Mouse (Mus musculus): ENCODE data around the gene Gng13.

The Gng13 gene
- long read RNA-seq, experiment 1: 0 reads
- long read RNA-seq, experiment 2: 0 reads

DNA sequence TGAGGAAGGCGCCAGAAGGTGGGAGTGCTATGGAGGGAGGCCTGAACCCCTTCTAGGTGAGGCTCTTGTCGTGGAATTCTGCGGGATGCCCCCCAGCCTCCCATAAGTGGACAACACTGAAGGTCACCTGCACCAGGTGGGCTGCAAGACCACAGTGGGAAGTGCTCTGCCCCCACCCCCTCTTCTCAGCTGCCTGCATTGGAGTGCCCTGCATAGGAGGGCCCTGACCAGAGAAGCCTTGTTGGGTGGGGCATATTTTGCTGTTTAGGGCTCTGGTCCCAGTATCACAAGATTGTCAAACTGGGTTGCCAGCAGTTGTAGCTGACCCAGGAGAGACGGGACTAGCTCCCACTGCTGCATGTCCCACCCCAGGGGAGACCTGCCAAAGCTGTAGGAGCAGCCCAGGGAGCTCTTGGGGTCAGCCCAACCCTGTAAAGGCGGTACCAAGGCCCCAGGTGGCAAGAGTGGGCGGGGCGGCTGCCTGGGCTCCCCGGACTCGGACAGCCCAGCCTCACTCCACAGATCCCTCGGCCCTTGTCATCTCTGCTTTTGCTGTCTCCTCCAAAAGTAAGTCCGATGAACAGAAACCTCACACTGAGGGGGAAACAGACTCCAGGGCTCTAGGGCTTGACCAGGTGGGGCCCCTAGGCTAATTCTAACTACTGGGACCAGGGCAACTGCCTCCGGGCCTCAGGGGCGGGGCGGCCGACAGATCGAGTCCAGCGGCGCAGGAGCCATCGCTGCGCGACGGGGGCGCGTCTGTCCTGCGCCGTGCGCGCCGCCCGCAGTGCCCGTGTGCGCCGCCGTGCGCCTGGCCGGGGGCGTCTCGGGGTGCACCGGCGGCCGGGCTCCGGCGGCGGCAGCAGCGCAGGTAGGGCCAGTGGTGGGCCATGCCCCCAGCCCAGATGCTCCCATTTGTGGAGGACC lies at the start of gene Gng13:
Gene Gng13, plus strand, starts transcription at position 461 of the 927 bp plus-strand sequence.
- intact Hi-C loops (cut with DNase I): no loop called here

DNA sequence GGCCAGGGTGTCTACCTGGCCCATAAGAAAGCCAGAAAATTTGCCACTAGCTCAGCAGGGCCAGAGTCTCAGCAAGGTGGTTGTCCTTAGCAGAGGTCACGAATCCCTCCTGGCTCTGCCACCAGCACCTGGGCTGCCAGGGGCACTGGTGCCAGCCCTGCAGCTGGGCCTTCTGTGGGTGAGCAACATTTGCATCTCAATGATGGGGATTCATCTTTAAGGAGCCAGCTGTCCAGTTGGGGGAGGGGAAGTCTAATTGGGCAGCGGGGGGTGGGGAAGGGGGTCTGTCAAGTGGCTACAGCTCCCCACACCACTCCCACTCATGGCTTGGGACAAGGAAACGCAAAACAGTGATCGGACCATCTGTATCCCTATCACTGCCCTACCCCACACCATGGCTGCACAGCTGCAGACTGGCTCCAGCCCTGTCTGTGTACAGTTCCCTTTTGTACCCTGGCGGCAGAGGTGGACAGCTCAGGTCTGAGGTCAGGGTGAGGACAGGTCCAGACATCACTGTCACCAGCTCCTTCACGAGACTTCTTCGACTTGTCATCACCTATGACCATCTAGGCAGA lies 48.4 kb upstream of the Gng13 start:
- intact Hi-C loops (cut with DNase I): no loop called here

DNA sequence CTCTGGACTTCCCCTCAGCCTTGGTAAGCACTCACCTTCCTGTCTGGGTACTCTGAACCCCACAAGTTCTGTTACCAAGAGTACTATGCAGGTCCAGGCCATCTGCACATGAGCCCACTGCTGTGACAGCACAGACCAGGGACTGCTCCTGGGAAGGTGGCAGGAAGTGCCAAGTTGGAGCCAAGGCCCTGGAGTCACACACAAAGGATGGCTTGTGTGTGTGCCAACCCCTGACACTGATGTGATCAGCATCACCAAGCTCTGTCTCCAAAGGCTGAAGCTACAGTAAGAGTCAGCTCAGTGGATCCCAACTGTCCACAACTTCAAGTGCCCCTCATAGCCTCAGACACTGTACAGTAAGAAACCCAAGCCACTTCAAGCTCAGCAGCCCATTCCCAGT lies 44.0 kb upstream of the Gng13 start:
- intact Hi-C loops (cut with DNase I): no loop called here

DNA sequence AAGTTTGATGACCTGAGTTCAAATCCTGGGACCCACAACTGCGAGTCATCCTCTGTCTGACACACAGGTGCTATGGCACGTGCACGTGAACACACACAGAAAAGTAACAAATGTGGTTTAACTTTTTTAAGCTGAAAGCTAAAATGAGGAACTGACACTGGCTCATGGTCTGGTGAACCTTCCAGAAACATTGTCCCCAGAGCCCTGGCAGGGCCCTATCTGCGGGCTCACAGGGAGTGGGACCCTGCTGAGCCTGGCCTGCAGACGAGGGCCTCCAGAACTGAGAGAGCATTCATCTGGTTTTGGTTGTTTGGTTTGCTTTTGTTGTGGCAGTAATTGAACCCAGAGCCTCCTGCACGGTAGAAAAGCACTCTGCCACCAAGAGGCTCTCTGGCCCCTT lies 39.0 kb upstream of the Gng13 start:
- intact Hi-C loops (cut with DNase I): loop anchor here (5.0 kb wide), 1 partner anchor 46 kb away; no protein-coding TSS in a partner anchor

DNA sequence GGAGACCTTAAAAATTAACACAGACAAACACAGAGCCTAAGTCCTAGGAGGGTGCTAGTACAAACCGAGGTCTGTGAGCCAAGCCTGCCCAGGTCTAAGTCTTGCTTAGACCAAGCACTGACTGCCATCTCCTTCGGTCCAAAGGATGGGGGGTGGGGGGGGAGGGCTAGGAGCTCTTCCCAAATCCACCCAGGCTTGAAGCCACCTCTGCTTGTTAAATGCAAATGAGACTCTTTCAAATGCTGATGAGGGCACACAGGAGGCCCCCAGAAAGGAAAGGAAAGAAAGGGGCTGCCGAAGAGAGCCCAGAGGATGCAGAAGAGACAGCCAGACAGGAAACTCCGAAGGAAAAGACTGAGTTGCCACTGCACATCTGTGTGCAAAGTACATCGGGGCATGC lies 37.2 kb upstream of the Gng13 start:
- intact Hi-C loops (cut with DNase I): loop anchor here (5.0 kb wide), 1 partner anchor 48 kb away; no protein-coding TSS in a partner anchor

DNA sequence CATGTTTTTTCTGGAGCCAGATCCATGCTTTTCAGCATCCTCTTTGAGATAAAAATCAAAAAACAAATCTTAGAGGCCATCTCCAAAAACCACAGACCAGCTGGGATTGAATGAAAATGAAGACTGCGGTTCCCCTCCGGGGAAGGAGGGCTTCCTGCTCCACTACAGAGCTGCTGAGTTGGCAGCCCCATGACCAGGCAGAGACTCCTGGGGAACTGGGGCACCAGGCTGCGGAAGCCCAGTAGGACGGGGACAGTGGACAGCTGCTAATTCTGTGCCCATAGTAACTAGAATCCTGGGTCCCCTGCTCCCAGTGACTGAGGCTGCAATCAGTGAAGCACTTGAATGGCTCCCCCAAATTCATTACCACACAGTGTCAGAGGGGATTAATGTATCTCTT lies 35.3 kb upstream of the Gng13 start:
- intact Hi-C loops (cut with DNase I): no loop called here

DNA sequence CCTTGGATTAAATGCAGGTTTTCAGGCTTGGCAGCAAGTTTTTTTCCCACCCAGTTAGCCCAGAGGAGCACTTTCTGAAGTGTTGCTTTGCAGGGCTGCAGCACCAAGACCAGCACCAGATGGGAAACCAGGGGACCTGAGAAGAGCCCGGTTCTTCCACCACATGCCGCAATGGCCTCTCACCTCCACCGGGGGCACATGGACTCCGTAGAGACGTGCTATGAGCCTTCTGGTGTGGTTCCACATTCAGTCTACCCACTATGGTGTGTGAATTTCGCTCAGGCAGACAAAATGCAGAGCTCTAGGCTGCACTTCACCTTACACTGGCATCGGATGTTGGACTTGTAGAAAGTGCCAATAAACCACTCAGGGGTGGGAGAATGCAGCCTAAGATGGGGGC lies 30.6 kb upstream of the Gng13 start:
- intact Hi-C loops (cut with DNase I): no loop called here

DNA sequence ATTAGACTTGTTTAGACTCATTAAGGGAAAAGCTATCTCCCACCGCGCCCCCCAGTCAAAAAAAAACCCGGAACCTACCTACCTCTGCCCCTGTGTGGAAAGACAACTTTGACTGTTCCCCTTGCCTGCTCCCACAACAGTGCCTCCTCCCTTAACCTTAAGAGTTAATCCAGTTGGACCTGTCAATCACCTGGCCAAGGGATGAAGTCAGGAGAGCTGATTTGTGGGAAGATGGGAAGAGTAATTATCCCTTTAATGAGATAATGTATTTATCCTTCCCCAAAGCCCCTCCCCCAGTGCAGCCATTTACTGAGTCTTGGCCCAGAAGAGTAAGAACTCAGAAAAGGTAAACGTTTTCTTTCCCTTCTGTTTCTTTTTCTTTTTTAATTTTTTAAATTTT lies 28.0 kb upstream of the Gng13 start:
- intact Hi-C loops (cut with DNase I): no loop called here

DNA sequence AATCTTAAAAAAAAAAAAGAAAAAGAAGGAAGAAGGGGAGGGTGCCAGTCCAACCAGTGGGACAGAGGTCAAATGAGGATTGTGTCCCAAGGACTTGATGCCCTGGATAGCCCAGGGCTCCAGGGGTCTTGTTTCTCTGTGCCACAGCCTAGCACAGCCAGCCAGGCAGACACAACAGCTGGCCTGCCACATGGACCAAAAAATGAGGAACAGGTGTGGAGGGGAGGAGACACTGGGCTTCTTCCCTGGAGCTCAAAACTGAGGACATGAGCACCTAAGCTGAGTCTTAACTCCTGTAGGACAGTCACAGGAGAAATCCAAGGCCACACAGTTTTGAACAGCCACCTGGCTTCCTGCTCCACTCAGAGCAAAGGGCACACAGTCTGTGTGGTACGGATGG lies 20.7 kb upstream of the Gng13 start:
- intact Hi-C loops (cut with DNase I): no loop called here

DNA sequence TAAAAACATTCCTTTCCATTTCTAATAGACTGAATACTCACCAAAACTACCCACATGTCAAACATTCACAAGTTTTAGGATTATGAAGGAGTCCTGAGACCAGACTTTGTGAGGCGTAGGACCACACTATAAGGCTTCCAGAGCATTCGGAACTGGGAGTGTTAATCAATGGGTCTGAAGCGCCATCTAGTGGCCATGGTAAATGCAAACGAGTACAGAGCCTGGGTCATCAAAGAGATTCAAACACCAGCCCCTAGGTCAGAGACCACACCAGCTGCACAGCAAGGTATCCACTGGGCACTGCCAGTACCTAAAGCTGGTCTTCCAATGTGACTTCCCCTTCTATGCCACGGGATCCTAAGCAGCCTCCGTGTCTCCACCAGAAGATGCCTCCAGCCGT lies 18.5 kb upstream of the Gng13 start:
- intact Hi-C loops (cut with DNase I): loop anchor here (1.0 kb wide), 2 partner anchors 130 to 222 kb away; no protein-coding TSS in a partner anchor

DNA sequence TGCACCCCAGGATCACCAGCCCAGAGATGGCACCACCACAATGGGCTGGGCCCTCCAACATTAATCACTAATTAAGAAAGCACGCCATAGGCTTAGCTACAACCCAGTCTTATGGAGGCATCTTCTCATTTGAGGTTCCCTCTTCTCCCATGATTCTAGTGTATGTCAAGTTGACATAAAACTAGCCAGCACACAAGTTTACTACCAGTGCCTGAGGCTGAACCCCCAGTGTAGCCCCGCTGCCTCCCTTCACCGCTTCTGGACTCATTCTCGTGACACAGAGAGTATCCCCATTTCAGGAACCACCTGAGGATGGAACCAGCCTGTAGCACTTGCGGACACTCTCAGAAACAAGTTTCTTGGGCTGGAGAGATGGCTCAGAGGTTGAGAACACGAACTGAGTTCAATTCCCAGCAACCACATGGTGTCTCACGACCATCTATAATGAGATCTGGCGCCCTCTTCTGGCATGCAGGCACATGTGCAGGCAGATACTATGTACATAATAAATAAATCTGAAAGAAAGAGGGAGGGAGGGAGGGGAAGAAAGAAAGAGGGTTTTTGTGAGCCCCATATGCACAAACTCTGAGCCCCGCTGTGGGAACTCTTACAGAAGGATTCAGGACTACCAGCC lies 16.0 kb upstream of the Gng13 start:
- intact Hi-C loops (cut with DNase I): loop anchor here (5.0 kb wide), 1 partner anchor 304 kb away; no protein-coding TSS in a partner anchor

DNA sequence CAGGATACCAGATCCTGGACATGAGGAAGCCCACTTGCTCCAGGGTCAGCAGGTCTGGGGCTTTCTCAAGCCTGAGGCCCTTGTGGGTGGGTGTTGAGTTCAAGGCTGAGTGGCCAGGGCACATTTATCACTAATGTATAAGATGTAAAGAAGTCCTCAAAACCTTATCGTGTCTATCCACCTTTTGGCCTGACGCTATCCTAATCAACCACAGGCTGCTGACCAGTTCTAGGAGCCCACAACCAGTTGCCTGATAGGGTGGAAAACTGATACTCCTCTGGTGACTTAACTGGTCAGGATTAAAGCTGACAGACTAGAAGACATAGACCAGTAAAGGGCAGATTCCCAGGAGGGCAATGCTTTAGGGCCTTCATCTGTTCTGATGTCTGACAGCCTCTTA lies 7.0 kb upstream of the Gng13 start:
- intact Hi-C loops (cut with DNase I): no loop called here

DNA sequence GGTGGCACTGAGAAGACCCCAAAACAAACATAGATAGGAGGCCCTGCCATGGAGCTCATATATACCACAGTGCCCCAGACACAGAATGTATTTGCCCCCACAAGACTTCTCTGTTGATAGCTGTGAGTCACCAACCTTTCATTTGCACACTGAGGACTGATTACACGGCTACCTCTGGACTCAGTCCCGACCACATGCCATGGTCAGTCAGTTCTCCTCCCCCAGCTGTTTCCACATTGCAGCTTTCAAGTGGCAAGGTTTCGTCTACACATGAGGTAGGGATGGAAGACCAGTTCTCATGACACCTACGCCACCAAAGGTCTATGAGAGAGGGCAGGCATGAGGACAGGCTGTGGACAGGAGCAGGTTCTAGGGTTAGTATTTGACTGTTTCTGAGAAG lies 5.8 kb upstream of the Gng13 start:
- intact Hi-C loops (cut with DNase I): no loop called here

DNA sequence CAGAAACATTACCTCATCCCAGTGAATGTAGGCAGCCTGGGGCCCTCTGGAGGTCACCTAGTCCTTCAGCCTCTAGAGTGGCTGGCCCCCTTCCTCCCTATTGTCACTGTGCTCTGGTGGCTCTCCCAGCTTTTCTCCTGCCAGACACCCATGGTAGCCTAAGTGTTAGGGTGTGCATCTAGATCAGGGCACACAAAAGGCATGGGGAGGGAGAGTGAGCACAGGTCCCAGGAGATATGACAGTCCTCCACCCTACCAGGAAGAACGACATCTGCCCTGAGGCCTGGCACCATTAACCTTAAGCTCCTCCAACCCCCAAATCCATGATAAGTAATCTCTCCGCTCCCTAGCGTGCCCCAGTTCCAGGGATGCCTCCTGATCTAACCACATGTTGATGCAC lies 1.3 kb upstream of the Gng13 start:
- intact Hi-C loops (cut with DNase I): no loop called here

DNA sequence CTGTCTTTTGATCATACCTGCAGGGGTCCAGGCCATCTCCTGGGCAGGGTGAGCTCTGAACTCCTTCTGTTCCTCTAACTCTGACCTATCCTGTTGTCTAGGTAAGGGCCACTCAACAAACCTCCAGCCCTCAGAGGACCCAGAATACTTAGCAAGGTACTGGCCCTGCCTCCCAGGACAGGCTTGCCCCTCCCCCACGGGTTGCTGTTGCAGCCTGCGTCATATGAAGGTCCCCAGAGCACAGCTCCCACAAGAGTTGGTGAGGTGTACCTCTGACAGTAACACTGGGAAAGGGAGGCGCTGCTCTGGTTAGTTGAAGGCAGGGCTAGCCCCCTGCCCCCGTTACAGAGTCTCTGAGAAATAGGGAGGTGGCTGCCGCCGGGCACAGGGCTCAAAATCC lies 841 bp upstream of the Gng13 start:
- intact Hi-C loops (cut with DNase I): no loop called here

DNA sequence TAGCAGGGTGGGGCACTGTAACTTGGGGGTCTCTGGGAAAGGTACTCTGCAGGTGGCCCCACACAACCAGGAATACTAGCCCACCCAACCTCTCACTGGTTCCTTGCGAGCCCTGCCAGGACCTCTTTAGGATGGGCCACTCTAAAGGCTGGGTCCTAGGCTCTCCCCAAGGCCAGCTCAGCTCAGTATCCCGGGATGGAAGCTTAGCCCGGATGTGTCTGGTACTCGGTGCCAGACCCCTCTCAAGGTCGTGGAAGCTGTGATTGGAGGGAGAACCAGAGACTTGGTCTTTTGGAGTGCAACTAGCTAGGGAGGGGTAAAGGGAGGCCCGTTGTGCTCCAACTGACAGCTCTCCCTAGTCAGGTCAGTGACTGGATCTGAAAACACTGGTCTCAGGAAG lies 720 bp downstream of the Gng13 start:
- intact Hi-C loops (cut with DNase I): no loop called here

DNA sequence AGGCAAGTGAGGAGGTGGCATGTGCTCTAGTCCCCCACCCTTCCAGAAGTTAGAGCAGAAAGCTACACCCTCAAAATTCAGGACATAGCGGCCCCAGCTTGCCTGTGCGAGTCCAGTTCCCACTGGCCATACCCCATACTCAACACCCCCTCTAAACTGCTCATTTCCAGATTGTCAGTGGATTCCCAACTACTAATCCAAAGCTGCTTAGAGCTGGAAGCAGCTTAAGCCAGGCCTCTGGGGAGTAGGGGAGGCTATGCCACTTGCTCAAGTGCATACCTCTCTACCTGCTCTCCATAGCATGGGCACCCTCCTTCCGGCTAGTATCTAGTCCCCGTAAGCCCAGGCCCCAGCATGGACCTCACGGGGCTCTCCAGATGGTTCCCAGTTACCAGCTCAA lies 4.5 kb downstream of the Gng13 start:
- intact Hi-C loops (cut with DNase I): no loop called here

DNA sequence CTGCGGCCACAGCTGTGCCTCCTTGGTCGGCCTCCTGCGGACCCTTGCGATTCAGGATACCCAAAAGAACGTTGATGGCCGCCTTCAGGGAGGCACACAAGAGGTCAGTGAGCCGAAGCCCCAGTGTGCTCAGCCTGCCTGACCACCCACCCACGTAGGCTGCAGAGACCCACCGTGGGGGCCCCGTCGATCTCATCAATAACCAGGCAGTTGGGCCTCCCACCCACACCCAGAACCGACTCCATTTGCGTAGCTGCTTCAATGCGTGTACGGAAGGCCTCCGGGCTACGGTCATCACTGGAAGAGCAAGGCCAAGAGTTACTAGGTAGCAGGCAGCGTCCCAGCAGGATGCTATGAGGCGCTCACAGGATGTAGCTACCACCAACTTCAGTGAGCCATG lies 6.5 kb downstream of the Gng13 start:
- intact Hi-C loops (cut with DNase I): no loop called here

DNA sequence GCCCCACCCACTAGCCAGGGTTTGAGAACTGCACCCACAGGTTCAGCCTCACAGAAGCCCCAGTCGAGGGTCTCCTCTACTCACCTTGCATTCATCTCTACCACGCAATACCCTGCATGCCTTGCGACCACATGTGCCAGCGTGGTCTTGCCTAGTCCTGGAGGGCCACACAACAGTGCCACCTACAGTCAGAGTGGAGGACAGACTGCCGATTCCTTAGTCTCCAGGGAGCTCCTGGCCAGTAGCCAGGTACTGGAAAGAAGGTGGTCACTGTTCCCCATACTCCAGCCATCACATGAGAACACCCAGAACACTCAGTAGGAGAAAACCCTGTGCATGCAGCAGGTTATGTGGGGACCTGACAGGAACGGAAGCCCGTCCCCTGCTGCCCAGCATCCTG lies 6.9 kb downstream of the Gng13 start:
- intact Hi-C loops (cut with DNase I): no loop called here

DNA sequence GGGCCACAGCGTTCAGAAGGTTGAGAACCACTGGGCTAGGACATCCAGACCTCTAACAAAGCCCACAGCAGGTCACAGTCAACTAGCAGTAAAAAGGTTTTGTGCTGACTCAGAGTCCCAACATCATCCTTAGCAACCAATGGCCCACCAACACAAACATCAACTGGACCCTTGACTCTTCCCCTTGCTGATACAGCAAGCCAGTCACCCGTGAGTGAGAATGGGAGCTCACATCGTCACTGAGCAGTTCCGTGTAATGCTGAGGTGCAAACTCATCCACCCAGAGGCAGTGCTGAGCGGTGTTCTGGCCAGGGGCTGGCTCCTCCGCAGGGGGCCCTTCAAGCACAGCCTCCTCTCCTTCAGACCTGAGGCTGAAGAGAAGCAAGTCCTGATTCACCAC lies 8.3 kb downstream of the Gng13 start:
- intact Hi-C loops (cut with DNase I): no loop called here

DNA sequence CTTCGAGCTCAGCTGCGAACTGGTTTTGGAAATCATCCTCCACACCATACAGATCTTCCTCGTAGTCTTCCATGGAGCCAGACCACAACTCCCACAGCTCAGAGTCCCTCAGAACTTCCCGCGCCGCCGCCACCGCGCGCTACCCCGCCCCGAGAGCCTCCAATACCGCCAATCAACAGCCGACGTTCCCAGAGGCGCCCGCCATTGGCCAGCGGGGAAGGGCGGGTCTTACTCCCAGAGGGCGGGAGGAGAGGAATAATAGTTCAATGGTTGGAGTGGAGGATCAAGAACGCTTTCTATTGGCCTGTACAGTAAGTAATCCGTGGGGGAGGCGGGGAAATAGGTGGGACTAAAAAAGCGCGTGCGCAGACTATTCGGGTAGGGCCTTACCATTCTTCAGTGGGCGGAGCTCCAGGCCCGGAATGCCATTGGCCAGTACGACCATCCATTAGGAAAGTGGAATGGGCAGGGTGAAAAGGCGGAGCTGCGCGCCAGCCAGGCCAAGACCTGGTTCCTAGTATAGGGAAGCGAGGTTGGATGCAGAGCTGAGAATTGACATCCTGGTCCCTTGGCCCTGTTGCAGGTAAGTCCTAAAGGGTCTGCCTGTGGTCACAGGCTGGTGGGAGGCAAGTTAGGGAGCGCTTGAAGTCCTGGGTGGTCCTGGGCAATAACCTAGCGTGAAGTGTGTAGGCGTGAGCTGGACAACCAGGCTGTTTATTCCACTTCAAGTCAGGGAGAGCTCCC lies 10.5 kb downstream of the Gng13 start, which contains the start of the genes Chtf18 and Rpusd1:
Gene Chtf18, minus strand, starts transcription at position 155 of the 744 bp plus-strand sequence.
Gene Rpusd1, plus strand, starts transcription at position 406 of the 744 bp plus-strand sequence.
- intact Hi-C loops (cut with DNase I): no loop called here

DNA sequence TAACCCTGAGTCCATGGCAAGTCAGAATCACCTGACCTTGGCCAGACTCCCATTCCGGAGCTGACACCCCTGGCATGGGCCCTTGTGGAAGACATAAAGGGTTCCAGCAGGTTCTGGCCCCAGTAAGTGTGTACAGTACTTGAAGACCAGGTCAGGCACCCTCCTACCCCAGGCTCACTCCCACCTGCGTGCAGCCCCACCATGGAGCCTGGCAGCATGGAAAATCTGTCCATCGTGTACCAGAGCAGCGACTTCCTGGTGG lies 11.0 kb downstream of the Gng13 start:
- intact Hi-C loops (cut with DNase I): no loop called here

All from adrenal gland (tissue).